ENCODE assay signal across 8 mouse cellular contexts in genomic region chr3:145729531-145729930, GRCm38 (mm10). TPM values are rescaled to one million over a fixed set of nuclear protein-coding genes. Genes with fewer than 3 reads are reported as not detected.
A peak's percentile ranks its signal among the peaks of the same experiment; 100 is the strongest.
DNase-seq lines count a peak whose midpoint lies in the region; TF ChIP-seq lines count a peak whose summit lies in the region.

No protein-coding gene starts in this region.

- no peaks in the 10 kb centered on the region for H3K27me3 ChIP-seq in C2C12 (ENCODE audit: control insufficient read depth, insufficient read depth, insufficient read length)
- H3K27me3 ChIP-seq in myocyte (ENCODE audit: control insufficient read depth, insufficient read depth, insufficient read length), result no peaks in the 10 kb centered on the region

- H3ac ChIP-seq in C2C12 (ENCODE audit: control insufficient read depth, insufficient read length, low read depth) (peak overlapping the region; percentile 16), myocyte (ENCODE audit: control insufficient read depth, insufficient read length) (no peak overlapping the region)

- peak; percentile 83 for TF ChIP-seq CTCF in C2C12 (IDR thresholded peaks at IDR 0.05; ENCODE audit: control insufficient read depth, insufficient read depth, insufficient read length)
- TF ChIP-seq CTCF in gastrocnemius, adult 2 months (IDR thresholded peaks at IDR 0.05), result peak; percentile 77

- H3K79me3 ChIP-seq in C2C12 (ENCODE audit: low read depth), result no peaks in the 10 kb centered on the region

- intact Hi-C loops in gastrocnemius, adult 2 months (cut with DNase I), result loop anchor here (1.0 to 5.0 kb wide), 3 partner anchors 82 to 178 kb away; partner anchors contain the start of gene Ccn1

- peak; percentile 33 to 59 for DNase-seq in cerebellum, postnatal 10 days
- no peak for DNase-seq in cerebellum, adult 9-10 months
- peak; percentile 73 for DNase-seq in gastrocnemius, adult 2 months
- DNase-seq in kidney, adult 9 months, result peak; percentile 40
- DNase-seq in frontal cortex, postnatal 14 days (ENCODE audit: low spot score in 2 of 2), result no peak
- DNase-seq in frontal cortex, postnatal 25 days (ENCODE audit: low spot score in 2 of 2), result no peak

- no peak for TF ChIP-seq POLR2A in myocyte (IDR thresholded peaks at IDR 0.05; ENCODE audit: insufficient read length, low read depth)

- no peaks in the 10 kb centered on the region for H3K36me3 ChIP-seq in C2C12 (ENCODE audit: control insufficient read depth, insufficient read depth)
- no peaks in the 10 kb centered on the region for H3K36me3 ChIP-seq in myocyte (ENCODE audit: control insufficient read depth, insufficient read depth)

- H3K4me2 ChIP-seq in myocyte (ENCODE audit: low read depth), result peak overlapping the region; percentile 58

- H3K4me3 ChIP-seq in C2C12 (ENCODE audit: insufficient read depth, poor library complexity, severe bottlenecking) (no peak overlapping the region), myocyte (no peak overlapping the region)
- H3K4me3 ChIP-seq in gastrocnemius, adult 2 months, result no peak overlapping the region

- H3K79me2 ChIP-seq in C2C12 (ENCODE audit: control insufficient read depth, insufficient read depth), result no peaks in the 10 kb centered on the region
- no peaks in the 10 kb centered on the region for H3K79me2 ChIP-seq in myocyte (ENCODE audit: control insufficient read depth, insufficient read depth)

- H3K27ac ChIP-seq in gastrocnemius, adult 2 months, result no peak overlapping the region

TF ChIP-seq in C2C12, 6 proteins besides CTCF, POLR2A, EP300 and RAD21:
- TF ChIP-seq USF1 (IDR thresholded peaks at IDR 0.05; ENCODE audit: low read depth), result no peak
- peak; percentile 60 for TF ChIP-seq MAX (IDR thresholded peaks at IDR 0.05)

TF ChIP-seq in myocyte, 11 proteins besides CTCF, POLR2A, EP300 and RAD21:
- no peak for TF ChIP-seq SRF (IDR thresholded peaks at IDR 0.05; ENCODE audit: control insufficient read depth, insufficient read length, low read depth)
- no peak for TF ChIP-seq TCF3 (IDR thresholded peaks at IDR 0.05; ENCODE audit: insufficient read length, low read depth)
- no peak for TF ChIP-seq MYOG (IDR thresholded peaks at IDR 0.05; ENCODE audit: control insufficient read depth in 1 of 3, insufficient read depth in 1 of 3, insufficient read length in 2 of 3, low read depth in 2 of 3)
- TF ChIP-seq E2F4 (IDR thresholded peaks at IDR 0.05; ENCODE audit: insufficient read depth), result no peak

RNA-seq across cellular contexts. Expression of gene Ddah1, which starts 28.9 kb away (rescaled TPM):
- polyA plus RNA-seq in C2C12 (2012; fragmentation: generic; extraction: Trizol), result 15.8 TPM
- 1 to 10 TPM; 2.2 to 4.4 TPM for total RNA-seq in gastrocnemius, adult 2 months (2021)
- 7.4 TPM for polyA plus RNA-seq in myocyte (2012; fragmentation: generic; extraction: Trizol)

Comparison
In these comparisons a context has a peak if more than half of its experiments do, and no peak if none do; other contexts are left out.
1. DNase-seq: peak in cerebellum, postnatal 10 days (2 of 2), gastrocnemius, adult 2 months (single experiment) and kidney, adult 9 months (single experiment); none in cerebellum, adult 9-10 months (single experiment), frontal cortex, postnatal 14 days (0 of 2) and frontal cortex, postnatal 25 days (0 of 2).